Mouse (Mus musculus) E14TG2a.4 (cell line): ENCODE measurements at regions not wholly inside any gene's neighbourhood (a gene's known extent, or its start where the extent isn't known, plus 50 kb on each side); places are given as distances from the start of the nearest gene placed in this dataset.

Experiments used
- CTCF ChIP-seq: conservative IDR thresholded peaks from 2 replicates; pipeline ENCODE4 v1.5.1; 2014; ENCODE audit warnings: low read length
- POU5F1 ChIP-seq: IDR thresholded peaks from 2 replicates; pipeline ENCODE4 v1.6.1; 2014; ENCODE audit warnings: low read length, borderline replicate concordance

- TF ChIP-seq CTCF (no peak), POU5F1 (no peak)
These were observed 147.8 kb downstream of the Gm19935 start for GRCm38 (mm10) chr8:90669396-90669795.
